Mouse (Mus musculus) ES-E14 (cell line): ENCODE measurements around the gene Pigr.

ENCODE experiments used
- MAFK ChIP-seq: IDR thresholded peaks from 2 replicates; pipeline ENCODE4 v1.6.1; 2014; ENCODE audit warnings: mild to moderate bottlenecking, low read depth, low read length, inconsistent platforms; ENCODE audit not compliant: insufficient read depth
- ZC3H11A ChIP-seq: IDR thresholded peaks from 2 replicates; pipeline ENCODE4 v1.6.1; 2012; ENCODE audit warnings: low read depth, mild to moderate bottlenecking, inconsistent platforms, low read length, borderline replicate concordance

GRCm38 (mm10) chr1:130801511-130801910 lies 25.0 kb upstream of the Pigr start:
- no peak for TF ChIP-seq MAFK
- TF ChIP-seq ZC3H11A, result no peak
